Mouse (Mus musculus) hindlimb bud, embryonic 11.5 days (tissue): ENCODE measurements around the gene Sfn.
"Not testable (repeated sequence)": the region's sequence is repeated elsewhere in the genome, so short reads cannot be mapped to it uniquely, and the experiment has no call there.

ENCODE experiments used
- DNase-seq: peaks from one replicate; pipeline ENCODE4 v3.0.0-alpha.2; 2012; ENCODE audit warnings: low read depth, low spot score; ENCODE audit errors: extremely low spot score

Gene Sfn

DNA sequence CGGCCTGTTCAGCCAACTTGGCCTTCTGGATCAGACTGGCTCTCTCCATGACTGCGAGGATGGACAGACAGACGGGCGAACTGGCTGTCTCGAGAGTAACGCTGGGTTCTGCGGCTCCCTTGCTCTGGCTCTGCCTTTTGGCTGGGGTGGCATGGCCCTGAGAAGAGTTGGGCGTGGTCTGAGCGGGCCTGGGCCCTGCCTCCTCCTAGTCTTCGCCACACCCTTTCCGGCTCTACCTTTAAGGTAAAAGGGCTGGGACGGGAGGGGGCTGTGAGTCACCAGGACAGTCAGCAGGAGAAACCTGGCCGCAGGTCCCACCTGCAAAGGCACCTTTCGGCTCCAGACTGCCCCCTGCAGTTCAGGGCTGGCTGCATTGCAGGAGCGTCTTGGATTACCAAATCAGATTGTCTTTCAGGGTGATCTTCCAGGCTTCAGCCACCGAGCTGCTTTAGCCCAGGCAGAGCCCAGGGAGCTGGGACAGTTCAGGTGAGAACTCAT lies at the start of gene Sfn:
Gene Sfn (minus strand): TSS at position 448 of the 498 bp plus-strand sequence.
- no peak for DNase-seq

GRCm38 (mm10) chr4:133651445-133651844 lies 49.5 kb upstream of the Sfn start:
- DNase-seq: no peak

GRCm38 (mm10) chr4:133649989-133650699 lies 48.2 kb upstream of the Sfn start, which contains the start of gene Zdhhc18:
Gene Zdhhc18 (minus strand): TSS chr4:133650154.
- no peak for DNase-seq

- DNase-seq: not testable (repeated sequence)
These were observed 47.5 kb upstream of the Sfn start for GRCm38 (mm10) chr4:133649464-133649863.

DNA sequence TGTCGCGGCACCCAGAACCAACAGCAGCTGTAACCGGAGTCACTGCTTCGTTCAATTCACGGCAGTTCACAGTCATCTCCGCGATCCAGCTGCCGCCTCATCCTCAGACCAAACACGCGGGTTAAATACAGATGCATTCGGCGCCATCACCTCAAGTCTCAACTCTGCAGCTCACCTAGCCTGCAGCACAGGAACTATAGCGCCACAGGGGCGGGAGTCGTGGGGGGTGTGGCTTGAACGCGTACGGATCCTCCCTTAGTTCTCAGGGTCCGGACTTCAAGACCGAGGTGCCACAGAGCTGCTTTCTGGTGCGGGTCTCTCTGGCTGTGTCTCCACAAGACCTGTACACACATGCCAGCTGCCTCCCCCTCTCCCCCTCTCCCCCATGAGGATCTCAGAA lies 43.7 kb upstream of the Sfn start:
- no peak for DNase-seq

DNA sequence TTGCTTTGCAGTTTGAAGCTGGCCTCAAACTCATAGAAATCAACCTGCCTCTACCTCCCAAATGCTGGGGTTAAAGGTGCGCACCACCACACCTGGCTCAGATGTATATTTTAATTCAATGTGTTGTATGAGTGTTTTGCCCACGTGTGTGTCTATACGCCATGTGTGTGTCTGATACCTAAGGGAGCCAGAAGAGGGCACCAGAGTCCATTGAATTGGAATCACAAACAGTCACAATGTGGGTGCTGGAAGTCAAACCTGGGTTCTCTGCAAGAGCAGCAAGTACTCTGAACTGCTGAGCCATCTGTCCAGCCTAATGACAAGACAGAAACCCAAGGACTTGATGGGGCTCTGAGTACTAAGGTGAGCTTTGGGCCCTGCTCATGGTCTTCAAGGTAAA lies 43.2 kb upstream of the Sfn start:
- no peak for DNase-seq

DNA sequence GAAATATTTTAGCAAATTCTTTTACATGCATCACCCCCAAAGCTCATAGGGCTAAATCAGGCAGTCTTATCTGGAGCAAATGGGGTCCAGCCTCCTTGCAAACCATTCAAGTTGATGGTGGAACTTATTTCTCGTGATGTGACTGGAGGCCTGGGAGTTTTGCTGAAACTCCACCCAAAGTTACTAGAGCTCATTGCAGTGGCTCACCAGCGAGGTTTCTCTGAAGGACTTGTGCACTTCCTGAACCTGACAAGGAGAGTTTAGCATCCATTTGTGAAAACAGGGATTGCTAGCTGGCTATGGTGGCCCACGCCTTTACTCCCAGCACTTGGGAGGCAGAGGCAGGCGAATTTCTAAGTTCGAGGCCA lies 32.1 kb upstream of the Sfn start:
- DNase-seq: no peak

- DNase-seq: no peak
These were observed 31.5 kb upstream of the Sfn start for GRCm38 (mm10) chr4:133633332-133634042.

DNA sequence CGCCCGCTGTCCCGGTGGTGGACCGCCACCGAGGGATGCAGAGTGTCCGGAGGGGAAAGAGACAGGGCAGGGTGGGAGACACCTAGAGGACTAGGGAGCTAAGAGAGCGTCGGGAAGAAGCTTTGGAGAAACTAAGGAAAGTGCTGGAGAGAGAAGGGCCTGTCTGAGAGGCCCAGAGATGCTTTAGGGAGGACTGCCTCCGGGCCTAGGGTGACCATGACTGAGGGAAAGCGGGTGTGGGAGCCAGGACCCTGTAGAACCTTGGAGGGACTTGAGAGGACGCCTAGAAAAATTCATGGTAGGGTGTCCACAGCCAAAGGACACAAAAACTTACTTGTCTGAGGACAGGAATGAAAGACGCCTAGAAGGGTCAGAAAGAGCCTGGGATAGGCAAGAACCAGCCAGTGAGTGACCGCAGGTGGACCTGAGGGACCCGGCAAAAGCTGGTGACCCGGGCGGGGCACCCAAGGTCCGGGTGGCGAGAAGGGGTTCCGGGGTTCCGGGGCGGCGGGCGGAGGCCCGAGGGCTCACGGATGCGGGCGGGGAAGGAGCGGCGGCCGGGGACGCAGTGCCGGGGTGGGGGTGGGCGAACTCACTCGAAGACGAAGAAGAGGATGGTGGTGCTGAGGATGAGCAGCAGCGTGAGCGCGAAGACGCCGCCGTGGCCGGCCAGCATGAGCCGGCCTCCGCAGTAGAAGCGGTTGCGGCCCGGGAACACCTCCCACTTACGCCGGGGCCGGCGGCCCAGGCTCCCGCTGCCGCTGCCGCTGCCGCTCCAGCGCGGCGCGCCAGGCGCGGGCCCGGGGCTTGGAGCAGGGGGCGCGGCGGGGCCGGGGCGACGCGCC lies 30.7 kb upstream of the Sfn start:
- no peak for DNase-seq

GRCm38 (mm10) chr4:133631769-133632411 lies 29.9 kb upstream of the Sfn start:
- DNase-seq: no peak

- DNase-seq: no peak
These were observed 29.3 kb upstream of the Sfn start for GRCm38 (mm10) chr4:133631071-133631768.

GRCm38 (mm10) chr4:133630326-133630920 lies 28.5 kb upstream of the Sfn start:
- DNase-seq: no peak

DNA sequence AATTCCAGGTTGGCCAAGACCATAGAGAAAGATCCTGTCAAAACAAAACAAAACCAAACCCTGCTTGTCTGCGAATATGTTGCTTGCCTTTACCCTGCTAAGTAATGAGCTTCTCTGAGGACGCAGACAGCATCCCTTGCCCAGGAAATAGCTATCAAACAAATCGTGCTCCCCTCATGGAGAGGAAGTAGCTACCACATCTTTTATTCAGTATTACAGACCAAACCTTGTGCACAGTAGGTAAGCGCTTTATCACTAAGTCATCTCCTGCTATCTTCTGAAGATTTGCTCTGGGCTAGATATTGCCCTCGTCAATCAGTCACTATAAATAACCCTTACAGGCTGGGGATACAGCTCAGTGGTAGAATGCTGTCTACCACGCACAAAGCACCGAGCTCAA lies 27.2 kb upstream of the Sfn start:
- no peak for DNase-seq

GRCm38 (mm10) chr4:133628517-133628916 lies 26.5 kb upstream of the Sfn start:
- DNase-seq: no peak

DNA sequence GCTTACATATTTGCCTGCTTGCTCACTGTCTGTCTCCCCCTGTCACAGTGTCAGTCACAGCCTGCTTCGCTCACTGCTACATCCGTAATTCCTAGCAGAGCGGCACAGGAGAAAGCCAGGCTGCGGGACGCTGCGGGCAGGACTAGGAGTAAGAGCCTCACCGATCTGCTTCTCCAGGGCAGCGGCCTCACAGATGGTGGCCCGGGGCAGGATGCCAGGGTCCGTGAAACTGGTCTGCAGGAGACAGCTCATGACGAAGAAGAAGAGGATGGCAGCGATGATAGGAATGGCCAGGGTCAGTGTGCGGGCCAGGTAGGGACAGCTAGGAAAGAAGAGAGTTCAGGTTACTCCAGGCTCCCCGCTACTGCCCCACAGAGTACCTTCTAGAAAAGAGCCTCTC lies 25.1 kb upstream of the Sfn start:
- DNase-seq: no peak

DNA sequence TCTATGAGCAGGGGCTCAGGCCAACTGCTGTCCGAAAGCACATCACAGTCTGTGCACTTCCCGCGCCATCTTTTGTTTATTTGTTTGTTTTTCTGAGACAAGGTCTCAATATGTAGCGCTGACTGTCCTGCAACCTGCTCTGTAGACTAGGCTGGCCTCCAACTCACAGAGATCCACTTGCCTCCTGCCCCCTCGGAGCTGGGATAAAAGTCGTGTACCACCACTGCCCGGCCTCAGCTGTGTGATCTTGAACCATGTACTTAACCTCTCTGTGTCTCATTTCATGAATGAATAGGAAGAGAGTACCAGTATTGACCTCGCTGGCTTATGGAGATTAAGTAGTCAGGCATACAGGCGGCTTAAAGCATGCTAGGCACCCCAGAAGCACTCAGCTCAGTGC lies 24.7 kb upstream of the Sfn start:
- no peak for DNase-seq

- DNase-seq: no peak
These were observed 24.3 kb upstream of the Sfn start for GRCm38 (mm10) chr4:133626221-133626620.

DNA sequence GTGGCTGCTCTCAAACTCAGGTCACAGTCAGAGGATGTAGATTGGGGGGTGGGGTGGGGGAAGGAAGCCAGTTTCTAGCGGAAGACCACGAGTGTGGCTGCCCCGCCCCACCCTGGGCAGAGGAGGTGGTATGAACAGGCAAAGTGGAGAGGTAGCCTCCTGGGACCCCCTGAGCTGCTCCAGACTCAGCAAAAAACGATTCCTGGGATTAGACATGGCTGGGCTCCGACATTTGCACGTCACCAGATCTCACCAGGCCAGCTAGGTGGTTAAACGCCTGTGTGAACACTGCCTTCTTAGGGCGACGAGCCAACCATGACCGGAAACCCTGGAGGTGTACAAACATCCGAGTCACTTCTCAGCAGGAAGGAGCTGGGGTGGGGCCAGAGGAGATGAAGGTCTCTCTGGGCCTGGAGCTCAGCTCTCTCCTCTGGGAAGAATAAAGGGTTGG lies 23.7 kb upstream of the Sfn start:
- DNase-seq: no peak

DNA sequence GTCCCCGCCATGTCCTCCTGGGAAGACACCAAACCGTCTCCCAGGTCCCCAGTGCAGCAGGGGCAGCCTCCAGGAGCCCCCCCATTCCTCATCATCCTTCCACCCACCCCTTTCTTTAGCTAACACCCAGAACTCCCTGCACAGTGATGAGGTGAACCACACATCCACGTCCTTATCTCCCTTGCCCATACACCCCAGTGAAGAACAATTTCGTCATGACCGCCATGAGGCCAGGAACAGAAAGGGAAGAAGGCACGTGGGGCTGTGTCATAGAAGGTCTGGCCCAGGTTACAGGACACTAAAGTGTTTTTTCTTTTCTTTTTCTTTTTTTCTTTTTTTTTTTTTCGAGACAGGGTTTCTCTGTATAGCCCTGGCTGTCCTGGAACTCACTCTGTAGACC lies 22.9 kb upstream of the Sfn start:
- no peak for DNase-seq

DNA sequence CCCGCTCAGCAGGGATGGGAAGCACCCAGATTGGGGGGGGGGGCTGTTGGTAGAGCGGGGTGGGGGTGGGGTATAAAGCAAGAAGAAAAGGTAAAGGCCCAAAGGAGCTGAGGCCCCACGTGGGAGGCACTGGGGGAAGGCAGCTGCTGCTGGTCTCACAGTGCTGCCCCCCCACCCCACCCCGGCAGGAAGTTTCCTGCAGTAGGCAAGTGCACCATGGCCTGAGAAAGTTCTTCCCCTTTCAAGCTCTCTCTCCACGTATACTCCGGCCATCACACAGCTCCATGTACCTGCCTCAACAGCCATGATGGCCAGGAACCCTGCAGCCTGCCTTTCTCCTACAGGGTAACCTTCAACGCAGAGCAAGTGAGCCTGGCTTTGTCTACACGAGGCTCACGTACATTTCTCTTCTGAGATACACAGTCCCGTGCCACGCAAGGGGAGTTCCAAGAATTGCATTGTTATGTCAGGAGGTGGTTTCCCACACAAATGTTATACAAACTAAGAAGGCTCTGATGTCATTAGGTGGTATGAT lies 20.3 kb upstream of the Sfn start:
- DNase-seq: no peak
